Mouse (Mus musculus) cerebellum, postnatal 4 days (tissue): ENCODE data around the gene Ahsa1.
A peak's percentile ranks its signal among the peaks of the same experiment; 100 is the strongest.
"Not testable (repeated sequence)": the region's sequence is repeated elsewhere in the genome, so short reads cannot be mapped to it uniquely, and the experiment has no call there.

Source experiments
- DNase-seq, 2 experiments: peaks; one replicate each; pipeline ENCODE4 v3.0.0; 2022; ENCODE audit warnings: low spot score in 2 of 2, mixed read lengths in 1 of 2

The Ahsa1 gene

GRCm38 (mm10) chr12:87281766-87282165 lies 15.5 kb downstream of the Ahsa1 start:
- DNase-seq: no peak

GRCm38 (mm10) chr12:87282743-87283142 lies 16.5 kb downstream of the Ahsa1 start:
- no peak for DNase-seq

GRCm38 (mm10) chr12:87283706-87284105 lies 17.4 kb downstream of the Ahsa1 start:
- DNase-seq: no peak

GRCm38 (mm10) chr12:87284268-87284667 lies 18.0 kb downstream of the Ahsa1 start:
- no peak for DNase-seq

- no peak for DNase-seq
These were observed 18.4 kb downstream of the Ahsa1 start for GRCm38 (mm10) chr12:87284726-87285125.

GRCm38 (mm10) chr12:87289100-87289499 lies 22.8 kb downstream of the Ahsa1 start:
- DNase-seq: no peak

- no peak for DNase-seq
These were observed 27.7 kb downstream of the Ahsa1 start for GRCm38 (mm10) chr12:87293934-87294333.

- peak in 1 of 2 experiments; percentile 30 for DNase-seq
These were observed 32.9 kb downstream of the Ahsa1 start for GRCm38 (mm10) chr12:87299037-87299656.

- peak in 1 of 2 experiments; percentile 38 for DNase-seq
These were observed 33.6 kb downstream of the Ahsa1 start, which contains the start of gene Ism2 for GRCm38 (mm10) chr12:87299657-87300440. Ism2 (minus strand) TSS chr12:87299705.

- DNase-seq: no peak
These were observed 34.1 kb downstream of the Ahsa1 start for GRCm38 (mm10) chr12:87300441-87300690.

GRCm38 (mm10) chr12:87301189-87301588 lies 34.9 kb downstream of the Ahsa1 start:
- no peak for DNase-seq

GRCm38 (mm10) chr12:87305767-87306583 lies 39.7 kb downstream of the Ahsa1 start:
- DNase-seq: peak in 1 of 2 experiments; percentile 16

- DNase-seq: not testable (repeated sequence)
These were observed 40.2 kb downstream of the Ahsa1 start for GRCm38 (mm10) chr12:87306584-87306844.

GRCm38 (mm10) chr12:87313098-87313497 lies 46.8 kb downstream of the Ahsa1 start:
- no peak for DNase-seq

- DNase-seq: no peak
These were observed 51.7 kb downstream of the Ahsa1 start for GRCm38 (mm10) chr12:87317951-87318350.

- no peak for DNase-seq
These were observed 53.0 kb downstream of the Ahsa1 start for GRCm38 (mm10) chr12:87319229-87319628.
